Mouse (Mus musculus) embryo, embryonic 10 days (tissue): ENCODE data around the gene Nlrp4f.

Experiments
- DNase-seq: peaks from one replicate; pipeline ENCODE4 v3.0.0-alpha.2; 2015; ENCODE audit warnings: low spot score

The Nlrp4f gene

GRCm38 (mm10) chr13:65205877-65206276, at the start of gene Nlrp4f:
Gene Nlrp4f (minus strand): TSS chr13:65205977.
- DNase-seq, result no peak

GRCm38 (mm10) chr13:65243273-65243672, 37.5 kb upstream of the Nlrp4f start:
- no peak for DNase-seq

- no peak for DNase-seq
Measured at GRCm38 (mm10) chr13:65242319-65242787, 36.6 kb upstream of the Nlrp4f start.

GRCm38 (mm10) chr13:65241627-65242318, 36.0 kb upstream of the Nlrp4f start:
- peak; percentile 23 for DNase-seq

- DNase-seq, result peak; percentile 95
Measured at GRCm38 (mm10) chr13:65241099-65241626, 35.4 kb upstream of the Nlrp4f start.

- peak; percentile 98 for DNase-seq
Measured at GRCm38 (mm10) chr13:65240509-65241098, 34.8 kb upstream of the Nlrp4f start.

- DNase-seq, result no peak
Measured at GRCm38 (mm10) chr13:65237211-65237610, 31.4 kb upstream of the Nlrp4f start.

GRCm38 (mm10) chr13:65226657-65227056, 20.9 kb upstream of the Nlrp4f start:
- no peak for DNase-seq

GRCm38 (mm10) chr13:65225945-65226344, 20.2 kb upstream of the Nlrp4f start:
- DNase-seq, result no peak

- no peak for DNase-seq
Measured at GRCm38 (mm10) chr13:65200667-65201066, 5.1 kb downstream of the Nlrp4f start.

- DNase-seq, result no peak
Measured at GRCm38 (mm10) chr13:65176472-65177091, 29.2 kb downstream of the Nlrp4f start.

- peak; percentile 77 for DNase-seq
Measured at GRCm38 (mm10) chr13:65175734-65176471, 29.9 kb downstream of the Nlrp4f start.

GRCm38 (mm10) chr13:65174102-65174501, 31.7 kb downstream of the Nlrp4f start:
- DNase-seq, result no peak

GRCm38 (mm10) chr13:65149940-65150339, 55.8 kb downstream of the Nlrp4f start, which contains the start of gene Olfr466:
Gene Olfr466 (plus strand): TSS chr13:65150240.
- no peak for DNase-seq

- no peak for DNase-seq
Measured at GRCm38 (mm10) chr13:65137789-65138188, 68.0 kb downstream of the Nlrp4f start, which contains the start of gene Olfr465-ps1. Gene Olfr465-ps1 (plus strand): TSS chr13:65138089.
